Mouse (Mus musculus): ENCODE data around the gene Olfr993.

DNA sequence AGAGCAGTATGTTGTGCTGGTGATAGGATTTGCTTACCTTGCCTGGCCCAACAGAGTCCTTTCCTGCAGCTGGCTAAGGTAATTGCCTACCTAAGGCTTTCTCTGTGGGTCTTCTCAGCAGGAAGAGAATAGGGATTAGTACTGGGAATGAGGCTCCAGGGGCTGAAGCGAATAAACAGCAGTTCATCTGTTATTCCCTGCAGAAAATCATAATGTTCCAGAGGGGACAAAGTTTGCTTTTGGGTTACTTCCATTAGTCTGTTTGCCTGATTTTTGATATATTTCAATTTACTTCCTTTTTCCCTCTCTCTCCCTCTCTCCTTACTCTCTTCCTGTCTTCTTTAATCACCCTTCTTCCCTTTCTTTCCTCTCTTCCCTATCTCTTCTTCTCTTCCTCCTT lies 28.9 kb upstream of the Olfr993 start, which contains the start of gene Olfr995:
- TF ChIP-seq CTCF (IDR thresholded peaks at IDR 0.05; ENCODE audit: control insufficient read depth, insufficient read depth, insufficient read length) (no peak), MYOD1 (IDR thresholded peaks at IDR 0.05; ENCODE audit: control insufficient read depth, insufficient read length, low read depth) (no peak), MYOG (IDR thresholded peaks at IDR 0.05; ENCODE audit: control insufficient read depth, extremely low read depth, insufficient read length) (no peak), USF1 (IDR thresholded peaks at IDR 0.05; ENCODE audit: low read depth) (no peak), CEBPB (IDR thresholded peaks at IDR 0.05; ENCODE audit: low read depth) (no peak)

Measured in C2C12 (cell line).